Mouse (Mus musculus) G1E (cell line): ENCODE results near the gene Hist1h4b.

ENCODE experiments used
- CTCF ChIP-seq: IDR thresholded peaks from 2 replicates; pipeline ENCODE4 v1.5.1; 2012; ENCODE audit warnings: low read depth, low read length, inconsistent platforms, mixed read lengths
- TAL1 ChIP-seq: conservative IDR thresholded peaks from 2 replicates; pipeline ENCODE4 v1.6.1; 2012; ENCODE audit warnings: low read depth, low read length, inconsistent platforms, mixed read lengths

DNA sequence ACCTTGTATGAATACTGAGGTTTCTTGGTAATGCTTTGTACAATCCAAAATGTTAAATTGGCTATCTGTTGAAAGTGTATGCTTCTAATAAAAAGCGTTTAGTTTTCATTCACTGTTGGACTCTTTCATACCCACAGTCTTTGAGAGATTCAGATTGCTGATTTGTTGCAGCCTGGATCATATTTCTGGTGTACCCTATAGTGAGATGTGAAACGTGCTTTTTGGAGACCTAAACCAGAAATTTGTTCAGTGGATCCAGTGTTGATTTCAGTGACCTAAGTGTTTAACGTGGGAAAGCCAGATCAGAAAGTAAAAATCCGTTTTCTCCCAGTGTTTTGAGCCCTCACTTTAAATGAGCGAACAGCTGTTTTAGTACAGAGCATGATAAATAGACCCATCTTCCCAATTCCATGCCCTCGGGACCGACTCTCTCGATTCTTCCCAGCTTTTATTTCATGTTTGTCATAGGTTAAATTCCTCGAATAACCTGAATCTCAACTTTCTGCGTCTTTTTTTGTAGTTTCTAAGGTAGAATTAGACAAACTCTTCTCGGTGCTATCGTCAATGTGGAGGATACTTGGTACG lies 16.5 kb upstream of the Hist1h4b start:
- TF ChIP-seq CTCF = no peak
- TF ChIP-seq TAL1 = no peak
